Mouse (Mus musculus) gastrocnemius, postnatal 10 days (tissue): ENCODE measurements around the gene Hsd11b2. TPM values are rescaled to one million over a fixed set of nuclear protein-coding genes. Genes with fewer than 3 reads are reported as not detected.

ENCODE experiments used
- DNase-seq: peaks from one replicate; pipeline ENCODE4 v3.0.0; 2021; ENCODE audit warnings: mixed read lengths
- long read RNA-seq, 2 experiments: library from polyadenylated mRNA; stranded (forward); transcript quantifications; one replicate each; pipeline ENCODE4 v2.0.0; 2021
- total RNA-seq, 2 experiments: library from RNA; stranded (reverse); gene quantifications; 2 replicates each; pipeline ENCODE4 v1.2.3; 2021

Gene Hsd11b2
- 1 to 10 TPM; 4.4 to 4.5 TPM for total RNA-seq
- long read RNA-seq, experiment 1, partial matches to known transcripts, result 1 of 4 reads
- long read RNA-seq, experiment 1, other reads (novel, unspliced or antisense), result 0 of 4 reads
- long read RNA-seq, experiment 2, partial matches to known transcripts, result 1 of 4 reads
- long read RNA-seq, experiment 2, other reads (novel, unspliced or antisense), result 1 of 4 reads

- DNase-seq, result peak; percentile 67
Observed at GRCm38 (mm10) chr8:105518436-105519313, at the start of gene Hsd11b2. TSS of gene Hsd11b2 (plus strand) at chr8:105518755.

GRCm38 (mm10) chr8:105469041-105469695, 49.4 kb upstream of the Hsd11b2 start:
- no peak for DNase-seq

GRCm38 (mm10) chr8:105469816-105470215, 48.7 kb upstream of the Hsd11b2 start:
- DNase-seq, result no peak

GRCm38 (mm10) chr8:105470262-105470661, 48.3 kb upstream of the Hsd11b2 start:
- no peak for DNase-seq

- no peak for DNase-seq
Observed at GRCm38 (mm10) chr8:105470681-105471313, 47.8 kb upstream of the Hsd11b2 start.

GRCm38 (mm10) chr8:105471314-105472015, 47.1 kb upstream of the Hsd11b2 start, which contains the start of gene Tppp3:
TSS of gene Tppp3 (minus strand) at chr8:105471526.
- peak; percentile 94 for DNase-seq

GRCm38 (mm10) chr8:105472414-105472932, 46.1 kb upstream of the Hsd11b2 start:
- DNase-seq, result no peak

GRCm38 (mm10) chr8:105472983-105473382, 45.6 kb upstream of the Hsd11b2 start:
- DNase-seq, result no peak

- peak; percentile 59 for DNase-seq
Observed at GRCm38 (mm10) chr8:105473816-105474606, 44.5 kb upstream of the Hsd11b2 start.

GRCm38 (mm10) chr8:105474680-105475079, 43.9 kb upstream of the Hsd11b2 start:
- DNase-seq, result no peak

- DNase-seq, result peak; percentile 63
Observed at GRCm38 (mm10) chr8:105475254-105475653, 43.3 kb upstream of the Hsd11b2 start.

- no peak for DNase-seq
Observed at GRCm38 (mm10) chr8:105475742-105476141, 42.8 kb upstream of the Hsd11b2 start.

- no peak for DNase-seq
Observed at GRCm38 (mm10) chr8:105476161-105476560, 42.4 kb upstream of the Hsd11b2 start.

- DNase-seq, result peak; percentile 74
Observed at GRCm38 (mm10) chr8:105476628-105477413, 41.7 kb upstream of the Hsd11b2 start.

- no peak for DNase-seq
Observed at GRCm38 (mm10) chr8:105477792-105478191, 40.8 kb upstream of the Hsd11b2 start.

- DNase-seq, result no peak
Observed at GRCm38 (mm10) chr8:105481013-105481412, 37.5 kb upstream of the Hsd11b2 start.

- peak; percentile 73 for DNase-seq
Observed at GRCm38 (mm10) chr8:105481453-105481852, 37.1 kb upstream of the Hsd11b2 start.

GRCm38 (mm10) chr8:105482123-105482522, 36.4 kb upstream of the Hsd11b2 start:
- DNase-seq, result no peak

- peak; percentile 71 for DNase-seq
Observed at GRCm38 (mm10) chr8:105483212-105484029, 35.1 kb upstream of the Hsd11b2 start.
